Mouse (Mus musculus) MEL (cell line): ENCODE results near the gene Npr1. TPM values are rescaled to one million over a fixed set of nuclear protein-coding genes. Genes with fewer than 3 reads are reported as not detected.
A peak's percentile ranks its signal among the peaks of the same experiment; 100 is the strongest.

Experiments used
- DNase-seq: peaks from one replicate; pipeline ENCODE4 v3.0.0; 2011; ENCODE audit warnings: low read depth, low spot score
- H3K27ac ChIP-seq: 2 replicates; pipeline ENCODE4 v1.5.1; 2012; ENCODE audit warnings: low read depth, mild to moderate bottlenecking, control low read depth, low read length, moderate library complexity; ENCODE audit not compliant: control insufficient read depth
- H3K27me3 ChIP-seq, 2 experiments: fragments of 150-350 bp in 1 of 2; sonication (generic) in 1 of 2; 2 replicates each; pipeline ENCODE4 v1.6.1; 2012; ENCODE audit warnings: low read length in 2 of 2, mild to moderate bottlenecking in 2 of 2, improper control_type of control experiment in 1 of 2, moderate library complexity in 1 of 2; ENCODE audit not compliant: insufficient read depth in 2 of 2, control insufficient read depth in 1 of 2
- H3K36me3 ChIP-seq, 2 experiments: 2 replicates each; pipeline ENCODE4 v1.6.1; 2012 to 2014; ENCODE audit warnings: low read length in 2 of 2, improper control_type of control experiment in 1 of 2, inconsistent platforms in 1 of 2, mild to moderate bottlenecking in 1 of 2; ENCODE audit not compliant: insufficient read depth in 2 of 2, control insufficient read depth in 1 of 2
- H3K4me1 ChIP-seq, 2 experiments: fragments of 150-350 bp in 1 of 2; sonication (generic) in 1 of 2; 2 replicates each; pipeline ENCODE4 v1.6.1; 2012; ENCODE audit warnings: low read length in 2 of 2, improper control_type of control experiment in 1 of 2, mild to moderate bottlenecking in 1 of 2; ENCODE audit not compliant: insufficient read depth in 2 of 2, control insufficient read depth in 1 of 2
- H3K4me3 ChIP-seq, 2 experiments: fragments of 150-350 bp in 1 of 2; sonication (generic) in 1 of 2; 2 replicates each; pipeline ENCODE4 v1.5.1; 2012; ENCODE audit warnings: low read depth in 2 of 2, low read length in 2 of 2, mild to moderate bottlenecking in 2 of 2, moderate library complexity in 2 of 2, control low read depth in 1 of 2, improper control_type of control experiment in 1 of 2; ENCODE audit not compliant: control insufficient read depth in 1 of 2, insufficient read depth in 1 of 2
- H3K79me2 ChIP-seq: 2 replicates; pipeline ENCODE4 v1.6.1; 2012; ENCODE audit warnings: mild to moderate bottlenecking, low read length, moderate library complexity; ENCODE audit not compliant: control insufficient read depth, poor library complexity, insufficient read depth
- H3K9ac ChIP-seq: 2 replicates; pipeline ENCODE4 v1.6.1; 2012; ENCODE audit warnings: low read depth, mild to moderate bottlenecking, control low read depth, low read length, moderate library complexity; ENCODE audit not compliant: control insufficient read depth, poor library complexity, severe bottlenecking
- H3K9me3 ChIP-seq: fragments of 150-350 bp; sonication (generic); replicated peaks from 2 replicates; pipeline ENCODE4 v1.6.1; 2012; ENCODE audit warnings: mild to moderate bottlenecking, low read length, improper control_type of control experiment, moderate library complexity; ENCODE audit not compliant: insufficient read depth
- BHLHE40 ChIP-seq: IDR thresholded peaks from 2 replicates; pipeline ENCODE4 v1.6.1; 2012; ENCODE audit warnings: low read depth, mild to moderate bottlenecking, inconsistent platforms, low read length, improper control_type of control experiment, borderline replicate concordance
- CHD1 ChIP-seq: IDR thresholded peaks from 2 replicates; pipeline ENCODE4 v1.6.1; 2012; ENCODE audit warnings: low read depth, mild to moderate bottlenecking, inconsistent platforms, low read length, improper control_type of control experiment
- E2F4 ChIP-seq: IDR thresholded peaks from 2 replicates; pipeline ENCODE4 v1.6.1; 2011; ENCODE audit warnings: low read depth, low read length, improper control_type of control experiment, borderline replicate concordance
- ELF1 ChIP-seq: IDR thresholded peaks from 2 replicates; pipeline ENCODE4 v1.6.1; 2014; ENCODE audit warnings: low read depth, mild to moderate bottlenecking, inconsistent platforms, low read length, improper control_type of control experiment, moderate library complexity
- EP300 ChIP-seq, 2 experiments: IDR thresholded peaks; 2 replicates each; pipeline ENCODE4 v1.6.1; 2011; ENCODE audit warnings: improper control_type of control experiment in 2 of 2, low read length in 2 of 2, low read depth in 1 of 2, mild to moderate bottlenecking in 1 of 2
- ETS1 ChIP-seq: IDR thresholded peaks from 2 replicates; pipeline ENCODE4 v1.6.1; 2012; ENCODE audit warnings: low read depth, mild to moderate bottlenecking, inconsistent platforms, low read length, improper control_type of control experiment, moderate library complexity
- HCFC1 ChIP-seq: IDR thresholded peaks from 2 replicates; pipeline ENCODE4 v1.6.1; 2012; ENCODE audit warnings: low read depth, mild to moderate bottlenecking, inconsistent platforms, low read length, improper control_type of control experiment, moderate library complexity
- JUND ChIP-seq: IDR thresholded peaks from 2 replicates; pipeline ENCODE4 v1.6.1; 2011; ENCODE audit warnings: low read depth, mild to moderate bottlenecking, improper control_type of control experiment, low read length
- KAT2A ChIP-seq: conservative IDR thresholded peaks from 2 replicates; pipeline ENCODE4 v1.6.1; 2012; ENCODE audit warnings: low read depth, low read length, improper control_type of control experiment, inconsistent platforms
- MAFK ChIP-seq: IDR thresholded peaks from 2 replicates; pipeline ENCODE4 v1.6.1; 2011; ENCODE audit warnings: low read depth, mild to moderate bottlenecking, low read length, improper control_type of control experiment, borderline replicate concordance
- MAX ChIP-seq: IDR thresholded peaks from 2 replicates; pipeline ENCODE4 v1.6.1; 2011; ENCODE audit warnings: low read length, improper control_type of control experiment
- MXI1 ChIP-seq: IDR thresholded peaks from 2 replicates; pipeline ENCODE4 v1.6.1; 2011; ENCODE audit warnings: mild to moderate bottlenecking, low read depth, low read length, improper control_type of control experiment
- MYB ChIP-seq: IDR thresholded peaks from 2 replicates; pipeline ENCODE4 v1.6.1; 2011; ENCODE audit warnings: mild to moderate bottlenecking, low read depth, low read length, improper control_type of control experiment
- MYC ChIP-seq: IDR thresholded peaks from 2 replicates; pipeline ENCODE4 v1.6.1; 2011; ENCODE audit warnings: low read depth, mild to moderate bottlenecking, low read length, improper control_type of control experiment, moderate library complexity
- NELFE ChIP-seq: IDR thresholded peaks from 2 replicates; pipeline ENCODE4 v1.6.1; 2011; ENCODE audit warnings: low read depth, low read length, improper control_type of control experiment
- NRF1 ChIP-seq: IDR thresholded peaks from 2 replicates; pipeline ENCODE4 v1.6.1; 2014; ENCODE audit warnings: low read depth, mild to moderate bottlenecking, inconsistent platforms, low read length, improper control_type of control experiment, moderate library complexity; ENCODE audit not compliant: poor library complexity, insufficient read depth, severe bottlenecking
- POLR2AphosphoS2 ChIP-seq: IDR thresholded peaks from 2 replicates; pipeline ENCODE4 v1.6.1; 2011; ENCODE audit warnings: low read length, improper control_type of control experiment
- POLR2AphosphoS5 ChIP-seq: IDR thresholded peaks from 2 replicates; pipeline ENCODE4 v1.6.1; 2012; ENCODE audit warnings: low read depth, borderline replicate concordance, mild to moderate bottlenecking, inconsistent platforms, low read length, moderate library complexity, mixed read lengths
- RAD21 ChIP-seq: IDR thresholded peaks from 2 replicates; pipeline ENCODE4 v1.6.1; 2011; ENCODE audit warnings: mild to moderate bottlenecking, low read depth, low read length, improper control_type of control experiment
- SMC3 ChIP-seq: IDR thresholded peaks from 2 replicates; pipeline ENCODE4 v1.6.1; 2011; ENCODE audit warnings: low read depth, low read length, improper control_type of control experiment
- TAL1 ChIP-seq: IDR thresholded peaks from 2 replicates; pipeline ENCODE4 v1.6.1; 2012; ENCODE audit warnings: mild to moderate bottlenecking, inconsistent platforms, low read length, moderate library complexity, mixed read lengths
- TBP ChIP-seq: IDR thresholded peaks from 2 replicates; pipeline ENCODE4 v1.8.0; 2011; ENCODE audit warnings: low read depth, low read length, improper control_type of control experiment
- UBTF ChIP-seq: IDR thresholded peaks from 2 replicates; pipeline ENCODE4 v1.6.1; 2012; ENCODE audit warnings: low read depth, mild to moderate bottlenecking, inconsistent platforms, low read length, improper control_type of control experiment, moderate library complexity, borderline replicate concordance; ENCODE audit not compliant: insufficient read depth
- USF1 ChIP-seq: IDR thresholded peaks from 2 replicates; pipeline ENCODE4 v1.6.1; 2014; ENCODE audit warnings: low read depth, mild to moderate bottlenecking, inconsistent platforms, low read length, improper control_type of control experiment, moderate library complexity
- USF2 ChIP-seq, 2 experiments: IDR thresholded peaks; 2 replicates each; pipeline ENCODE4 v1.6.1; 2011 to 2012; ENCODE audit warnings: improper control_type of control experiment in 2 of 2, low read length in 2 of 2, borderline replicate concordance in 1 of 2, inconsistent platforms in 1 of 2, low read depth in 1 of 2, mild to moderate bottlenecking in 1 of 2; ENCODE audit not compliant: insufficient read depth in 1 of 2
- ZKSCAN1 ChIP-seq: IDR thresholded peaks from 2 replicates; pipeline ENCODE4 v1.6.1; 2012; ENCODE audit warnings: low read depth, mild to moderate bottlenecking, inconsistent platforms, low read length, improper control_type of control experiment, moderate library complexity
- ZMIZ1 ChIP-seq: IDR thresholded peaks from 2 replicates; pipeline ENCODE4 v1.6.1; 2012; ENCODE audit warnings: low read depth, mild to moderate bottlenecking, inconsistent platforms, low read length, improper control_type of control experiment, moderate library complexity
- polyA plus RNA-seq, 2 experiments: library from polyadenylated mRNA; stranded (reverse) in 1 of 2; unstranded in 1 of 2; fragments of >175 nt in 1 of 2; fragments of >200 nt in 1 of 2; gene quantifications; 2 replicates each; pipeline versions ENCODE4 v1.2.1 to v1.2.4; 2012; ENCODE audit warnings: low replicate concordance in 2 of 2, low read depth in 1 of 2; ENCODE audit not compliant: insufficient read length in 2 of 2, insufficient read depth in 1 of 2, missing spikeins in 1 of 2
- total RNA-seq: library from RNA; depleted of rRNA; stranded (reverse); fragments of 300-350 nt; gene quantifications from 2 replicates; pipeline ENCODE4 v1.2.3, GENCODE M21; 2012

Gene Npr1
- total and polyA plus RNA-seq, 3 experiments = 0.11 TPM; not detected in 2

DNA sequence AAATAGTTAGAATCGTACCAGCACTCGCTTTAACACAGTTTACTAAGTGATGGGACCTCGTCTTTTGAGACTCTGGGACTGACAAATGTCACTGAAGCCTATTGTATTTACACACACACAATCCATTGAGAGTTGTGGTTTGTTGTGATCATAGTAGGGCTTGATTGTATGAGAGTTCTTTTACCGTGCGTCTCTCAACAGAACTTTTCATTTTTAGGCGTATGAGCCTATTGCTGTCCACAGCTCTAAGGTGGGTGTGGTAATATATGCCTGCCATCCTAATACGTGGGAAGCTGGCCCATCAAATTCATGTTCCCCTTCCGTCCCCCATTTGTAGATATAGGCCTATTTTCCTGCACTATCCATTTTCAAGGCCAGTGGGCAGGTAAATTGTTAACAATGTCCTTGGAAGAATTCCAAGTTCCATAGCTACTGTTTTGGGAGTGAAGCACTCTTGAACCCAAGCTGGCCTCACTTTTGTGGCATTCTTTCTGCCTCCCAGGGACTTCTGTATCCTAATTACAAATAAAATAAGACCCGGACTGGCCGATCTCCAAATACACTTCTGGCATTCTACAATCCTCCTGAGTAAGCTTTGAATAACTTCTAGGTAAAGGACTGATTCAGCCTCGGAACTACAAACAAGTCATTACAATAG, 31.5 kb downstream of the Npr1 start:
- H3K36me3 ChIP-seq = peaks cover 0 to 33% of the 10 kb centered on the region in 2 experiments; a peak in 2 of 4 replicates
- peak in 1 of 2 experiments; percentile 3; a peak in 1 of 4 replicates for TF ChIP-seq EP300 (IDR thresholded peaks at IDR 0.05; ENCODE audit: low read depth in 1 of 2, low read length in 2 of 2)
- TF ChIP-seq CHD1 = 0 out of 2 replicates have a peak, but pooled peaks have one; percentile 73
- TF ChIP-seq ZKSCAN1 = no peak
- H3K9me3 ChIP-seq = no peaks in the 10 kb centered on the region
- H3K9ac ChIP-seq = peak overlapping the region; percentile 81
- peak overlapping the region; percentile 64 to 65 for H3K4me3 ChIP-seq
- peak overlapping the region; percentile 90 for H3K27ac ChIP-seq
- DNase-seq = peak; percentile 83
- no peaks in the 10 kb centered on the region for H3K27me3 ChIP-seq
- H3K79me2 ChIP-seq = peaks cover 18% of the 10 kb centered on the region
- H3K4me1 ChIP-seq = peaks cover 23 to 27% of the 10 kb centered on the region in 2 experiments

DNA sequence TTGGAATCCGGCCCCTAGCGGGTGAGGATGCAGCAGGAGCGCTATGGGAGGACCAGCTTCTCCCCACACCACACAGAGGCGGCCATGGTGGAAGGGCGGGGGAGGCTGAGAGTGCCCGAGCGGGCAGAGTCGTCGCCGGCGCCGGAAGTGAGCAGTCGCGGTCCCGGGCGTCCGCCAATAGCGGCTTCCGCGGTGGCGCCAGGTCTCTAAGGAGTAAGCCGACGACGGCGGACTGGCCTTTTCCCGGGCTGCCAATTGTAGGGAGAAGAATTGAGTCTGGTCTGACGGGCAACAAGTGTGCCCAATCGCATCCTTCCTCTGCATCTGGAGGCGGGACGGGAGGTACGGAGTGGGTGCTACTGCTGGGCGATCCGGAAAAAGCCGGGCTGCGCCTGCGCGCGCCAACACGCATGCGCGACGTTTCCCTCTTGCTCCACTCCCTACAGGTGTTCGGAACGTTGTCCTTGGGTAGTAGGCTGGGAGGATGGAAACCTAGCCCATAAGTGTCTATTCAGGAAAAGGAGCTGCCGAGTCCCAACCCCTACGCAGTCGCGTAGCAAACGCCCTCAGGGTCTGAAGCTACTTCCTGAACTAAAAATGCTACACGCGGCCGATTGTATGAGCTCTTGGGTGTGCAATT, 32.2 kb downstream of the Npr1 start, which contains the start of gene Ints3:
Gene Ints3 (minus strand): TSS at position 242 of the 640 bp plus-strand sequence.
- Histone ChIP-seq H3K27ac (peak within 1 kb of the TSS; percentile 90), H3K4me3 (peak within 1 kb of the TSS; percentile 68 to 69), H3K79me2 (peaks cover 18% of the 10 kb centered on the region), H3K9me3 (no peaks in the 10 kb centered on the region), H3K27me3 (no peaks in the 10 kb centered on the region), H3K9ac (peak within 1 kb of the TSS; percentile 84), H3K4me1 (peaks cover 23 to 32% of the 10 kb centered on the region in 2 experiments), H3K36me3 (peaks cover 0 to 39% of the 10 kb centered on the region in 2 experiments; a peak in 2 of 4 replicates)
- DNase-seq = peak; percentile 100
- TF ChIP-seq ELF1 (peak; percentile 98), ZKSCAN1 (no peak), EP300 (IDR thresholded peaks at IDR 0.05; ENCODE audit: low read depth in 1 of 2, low read length in 2 of 2) (peak in 1 of 2 experiments; percentile 33; a peak in 1 of 4 replicates), USF1 (0 out of 2 replicates have a peak, but pooled peaks have one; percentile 44), ZMIZ1 (peak; percentile 98), UBTF (no peak), NELFE (peak; percentile 99), MYB (no peak), POLR2AphosphoS5 (no peak; the same call in 1 of the 2 replicates), TBP (peak; percentile 89), CHD1 (peak; percentile 93; the same call in 1 of the 2 replicates), HCFC1 (peak; percentile 85), MAX (peak; percentile 80), JUND (no peak), TAL1 (no peak), E2F4 (peak; percentile 92; the same call in 1 of the 2 replicates), MAFK (peak; percentile 13; the same call in 1 of the 2 replicates), KAT2A (peak; percentile 69; the same call in 1 of the 2 replicates), SMC3 (no peak), MYC (peak; percentile 94), NRF1 (peak; percentile 98; the same call in 1 of the 2 replicates), POLR2AphosphoS2 (peak; percentile 97), USF2 (IDR thresholded peaks at IDR 0.05; ENCODE audit: borderline replicate concordance in 1 of 2, insufficient read depth in 1 of 2, low read depth in 1 of 2, low read length in 2 of 2) (no peak), BHLHE40 (no peak), RAD21 (no peak), MXI1 (peak; percentile 81), ETS1 (peak; percentile 56; the same call in 1 of the 2 replicates)
